Mouse (Mus musculus) C2C12 (cell line): ENCODE results near the gene Lman1l.

ENCODE experiments used
- CTCF ChIP-seq: IDR thresholded peaks from one replicate; pipeline ENCODE4 v1.5.1; 2011; ENCODE audit not compliant: control insufficient read depth, insufficient read depth, insufficient read length
- MYOD1 ChIP-seq: IDR thresholded peaks from one replicate; pipeline ENCODE4 v1.6.1; 2011; ENCODE audit warnings: low read depth; ENCODE audit not compliant: control insufficient read depth, insufficient read length
- MYOG ChIP-seq: IDR thresholded peaks from one replicate; pipeline ENCODE4 v1.6.1; 2011; ENCODE audit not compliant: control insufficient read depth, insufficient read length; ENCODE audit errors: extremely low read depth
- USF1 ChIP-seq: IDR thresholded peaks from one replicate; pipeline ENCODE4 v1.6.1; 2011; ENCODE audit warnings: low read depth, mild to moderate bottlenecking, control low read depth, moderate library complexity

GRCm38 (mm10) chr9:57559568-57559967 is 61.0 kb downstream of the Lman1l start:
- TF ChIP-seq CTCF (no peak), MYOD1 (no peak), USF1 (no peak), MYOG (no peak)
